Mouse (Mus musculus) brain, embryonic 14.5 days (tissue): ENCODE results near the gene Tbc1d7.

Experiments
- CTCF ChIP-seq: fragments of 200-500 bp; IDR thresholded peaks from 2 replicates; pipeline ENCODE4 v1.5.1; 2012; ENCODE audit warnings: inconsistent platforms, mild to moderate bottlenecking, moderate library complexity, borderline replicate concordance; ENCODE audit not compliant: insufficient read depth, insufficient read length; ENCODE audit errors: extremely low read depth
- POLR2A ChIP-seq: fragments of 200-500 bp; IDR thresholded peaks from 2 replicates; pipeline ENCODE4 v1.6.1; 2012; ENCODE audit warnings: mild to moderate bottlenecking, inconsistent platforms, borderline replicate concordance; ENCODE audit not compliant: poor library complexity, insufficient read depth, insufficient read length, severe bottlenecking; ENCODE audit errors: extremely low read depth

DNA sequence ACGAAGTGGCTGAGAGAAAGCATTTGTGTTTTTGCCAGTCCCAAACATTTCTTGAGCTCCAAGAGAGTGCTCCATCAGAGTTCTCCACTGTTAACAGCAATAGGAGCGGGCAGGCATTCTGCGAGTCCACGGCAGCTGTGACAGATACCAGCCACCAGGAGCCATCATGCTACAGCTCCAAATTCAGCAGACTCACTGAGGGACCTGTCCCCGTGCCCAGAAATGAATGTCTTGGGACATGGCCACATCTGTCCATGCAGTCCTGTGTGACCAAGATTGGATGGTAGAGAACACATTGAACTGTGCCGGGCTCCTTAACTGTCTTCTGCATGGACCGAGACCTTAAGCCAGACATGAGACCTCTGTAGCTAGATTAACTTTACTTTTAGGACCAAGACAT is 31.9 kb upstream of the Tbc1d7 start:
- TF ChIP-seq POLR2A (no peak), CTCF (no peak)
